Mouse (Mus musculus): Measurements from ENCODE around the gene Zmpste24.

The Zmpste24 gene

DNA sequence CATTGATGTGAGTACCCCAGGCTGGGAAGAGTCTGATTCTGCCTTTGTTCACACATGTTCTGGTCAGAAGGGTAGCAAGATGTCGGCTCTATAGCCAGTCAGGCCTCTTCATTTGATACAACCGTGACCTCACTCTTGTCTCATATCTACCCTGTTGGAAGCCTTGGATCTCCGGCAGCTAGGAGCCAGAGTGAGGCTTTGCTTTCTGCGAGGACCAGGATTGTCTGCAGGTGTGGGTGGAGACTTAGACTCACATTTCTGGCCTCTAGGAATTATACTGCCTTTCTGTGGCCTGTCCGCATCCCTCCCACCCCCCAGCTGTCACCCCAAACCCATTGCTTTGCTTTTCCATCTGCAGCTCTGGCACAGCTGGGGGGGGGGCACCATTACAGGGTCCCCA, 55.6 kb downstream of the Zmpste24 start:
- CTCF ChIA-PET = interaction anchor here (0.6 to 3.7 kb wide), 11 partner anchors 11 to 1939 kb away, joined by 3 to 29 read pairs (median 5); partner anchors contain the start of genes Rlf (in 1 of the 4) and Smap2 (in 1 of the 4)

GRCm38 (mm10) chr4:121040897-121041671, 57.0 kb downstream of the Zmpste24 start:
- ChIA-PET POLR2A (interaction anchor here in 2 of 4 experiments (1.0 to 3.0 kb wide), 9 partner anchors 8 to 107 kb away, joined by 3 to 17 read pairs (median 9); partner anchors contain the start of genes Smap2 (in 2 of the 2), Zfp69 (in 1 of the 2) and Zmpste24 (in 1 of the 2)), CTCF (interaction anchor here (0.6 to 3.7 kb wide), 12 partner anchors 8 to 1961 kb away, joined by 3 to 29 read pairs (median 4); partner anchors contain the start of gene Smap2 (in 1 of the 4))

More for the DNA sequence above, 55.6 kb downstream of the Zmpste24 start:
- POLR2A ChIA-PET = interaction anchor here (0.6 to 3.1 kb wide), 30 partner anchors 10 to 653 kb away, joined by 3 to 20 read pairs (median 4); partner anchors contain the start of genes Smap2 (in 3 of the 4), Cited4 (in 1 of the 4), Exo5 (in 1 of the 4) and Zfp69 (in 1 of the 4)

- CTCF ChIA-PET = interaction anchor here in 3 of 4 experiments (0.6 to 2.4 kb wide), 10 partner anchors 8 to 321 kb away, joined by 3 to 16 read pairs (median 4); partner anchors contain the start of gene Smap2 (in 1 of the 3)
- POLR2A ChIA-PET = interaction anchor here in 2 of 4 experiments (1.3 to 1.7 kb wide), 3 partner anchors 11 to 24 kb away, joined by 3 to 5 read pairs (median 5); partner anchors contain the start of gene Smap2 (in 1 of the 2)
These were observed 57.7 kb downstream of the Zmpste24 start for GRCm38 (mm10) chr4:121040323-121040722.

DNA sequence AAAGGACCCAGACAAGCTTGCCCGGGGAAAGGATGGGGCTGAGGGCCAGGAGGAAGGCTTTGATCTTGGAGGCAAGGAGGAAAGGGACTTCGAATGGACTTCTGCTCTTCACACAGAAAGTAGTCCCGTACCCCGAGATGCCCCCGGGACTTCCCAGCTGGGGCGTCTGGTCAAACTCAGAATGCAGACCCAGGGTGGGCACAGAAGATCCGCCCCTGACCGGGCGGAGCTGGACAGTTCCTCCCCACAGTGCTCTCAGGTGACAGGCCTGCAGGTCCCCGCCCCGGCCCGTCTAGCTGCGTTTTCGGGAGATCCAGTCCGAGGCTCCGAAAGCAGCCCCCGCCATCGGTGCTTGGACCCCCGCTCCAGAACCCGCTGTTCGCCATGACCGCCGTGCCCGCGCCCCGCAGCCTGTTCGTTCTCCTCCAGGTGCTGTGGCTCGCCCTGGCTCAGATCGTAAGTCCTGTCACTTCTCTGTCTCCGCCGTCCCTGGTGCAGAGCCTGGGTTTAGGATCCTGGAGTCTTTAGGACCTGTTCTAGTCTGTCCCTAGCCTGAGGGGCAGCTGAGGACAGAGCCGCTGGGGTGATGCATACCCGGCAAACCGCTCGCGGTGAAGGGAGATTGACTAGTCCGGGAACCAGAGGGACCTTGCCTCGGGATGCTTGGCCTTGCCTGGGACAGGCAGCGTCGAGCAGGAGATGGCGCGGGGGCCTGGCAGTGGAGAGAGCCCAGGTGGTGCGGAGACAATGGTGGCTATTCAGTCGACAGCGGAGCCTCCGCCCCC, 58.5 kb downstream of the Zmpste24 start, which contains the start of gene Col9a2:
Col9a2 (plus strand) TSS at position 55 of the 785 bp plus-strand sequence.
- POLR2A ChIA-PET = interaction anchor here in 3 of 4 experiments (1.0 to 1.6 kb wide), 3 partner anchors 10 to 23 kb away, joined by 3 to 5 read pairs (median 4); partner anchors contain the start of gene Smap2 (in 1 of the 3)
- CTCF ChIA-PET = interaction anchor here in 3 of 4 experiments (0.5 to 2.4 kb wide), 11 partner anchors 9 to 1230 kb away, joined by 3 to 16 read pairs (median 4); partner anchors contain the start of gene Smap2 (in 1 of the 3)

GRCm38 (mm10) chr4:121033006-121033405, 65.0 kb downstream of the Zmpste24 start:
- ChIA-PET CTCF (interaction anchor here (0.6 to 1.2 kb wide), 8 partner anchors 8 to 780 kb away, joined by 3 to 6 read pairs (median 4); partner anchors contain the start of genes Rlf (in 1 of the 4) and Zfp69 (in 1 of the 4)), POLR2A (interaction anchor here in 3 of 4 experiments (0.6 to 2.6 kb wide), 6 partner anchors 10 to 368 kb away, joined by 3 to 14 read pairs (median 6); partner anchors contain the start of gene Exo5 (in 1 of the 3))

- POLR2A ChIA-PET = interaction anchor here in 1 of 4 experiments (0.9 to 2.6 kb wide), 2 partner anchors 10 to 101 kb away, joined by 3 to 9 read pairs; no protein-coding TSS in a partner anchor
- CTCF ChIA-PET = interaction anchor here in 3 of 4 experiments (0.5 to 1.0 kb wide), 3 partner anchors 13 to 80 kb away, joined by 3 read pairs; partner anchors contain the start of gene Zfp69 (in 1 of the 3)
These were observed 66.6 kb downstream of the Zmpste24 start for GRCm38 (mm10) chr4:121031440-121031839.

DNA sequence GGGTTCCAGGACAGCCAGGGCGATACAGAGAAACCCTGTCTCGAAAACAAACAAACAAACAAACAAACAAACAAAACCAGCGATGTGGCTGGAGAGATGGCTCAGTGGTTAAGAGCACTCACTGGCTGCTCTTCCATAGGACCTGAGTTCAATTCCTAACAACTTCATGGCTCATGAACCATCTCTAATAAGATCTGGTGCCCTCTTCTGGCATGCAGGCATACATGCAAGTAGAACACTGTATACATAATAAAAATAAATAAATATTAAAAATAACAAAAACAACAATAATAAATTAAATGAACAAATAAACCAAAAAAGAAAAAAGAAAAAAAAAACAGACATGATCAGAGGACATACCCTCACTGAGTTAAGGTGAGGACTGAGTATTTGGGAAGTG, 68.4 kb downstream of the Zmpste24 start:
- ChIA-PET POLR2A (interaction anchor here in 1 of 4 experiments (1.0 to 1.6 kb wide), 3 partner anchors 10 to 13 kb away, joined by 3 to 6 read pairs (median 5); partner anchors contain the start of gene Col9a2), CTCF (interaction anchor here in 2 of 4 experiments (1.6 to 2.1 kb wide), 3 partner anchors 13 to 198 kb away, joined by 7 to 29 read pairs (median 18); partner anchors contain the start of gene Smap2 (in 1 of the 2))

DNA sequence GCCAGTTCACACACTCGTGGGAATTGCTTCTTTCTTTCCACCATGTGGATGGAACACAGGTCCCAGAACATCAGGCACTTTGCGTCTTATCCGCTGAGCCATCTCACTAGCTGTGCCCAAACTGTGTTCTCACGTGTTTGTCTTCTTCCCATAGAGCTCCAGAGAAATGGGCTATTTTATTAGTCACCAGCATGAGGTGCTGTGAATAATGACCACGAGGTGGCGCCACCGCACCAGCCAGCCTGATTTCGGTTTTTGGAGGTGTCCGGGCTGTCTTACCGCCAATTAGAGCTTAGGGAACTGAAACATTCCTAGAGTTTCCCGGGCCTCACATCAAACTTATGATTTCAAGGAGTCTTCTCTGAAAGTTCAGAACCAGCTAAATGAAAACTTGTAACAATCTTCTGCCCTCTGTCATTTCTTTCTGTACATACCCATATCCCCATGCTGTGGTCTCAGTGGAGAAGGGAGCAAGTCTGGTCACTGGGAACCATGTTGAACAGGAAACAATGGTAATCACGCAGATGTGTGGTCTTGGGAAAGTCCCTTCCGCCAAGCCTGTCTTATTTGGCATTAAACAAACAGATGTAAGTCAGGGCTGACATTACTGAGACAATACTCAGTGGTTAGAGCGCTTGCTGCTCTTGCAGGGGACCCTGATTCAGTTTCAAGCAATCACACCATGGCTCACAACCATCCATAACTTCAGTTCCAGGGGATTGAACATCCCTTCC, 69.2 kb downstream of the Zmpste24 start:
- ChIA-PET POLR2A (interaction anchor here in 3 of 4 experiments (0.6 to 3.0 kb wide), 17 partner anchors 9 to 460 kb away, joined by 3 to 23 read pairs (median 3); partner anchors contain the start of genes Exo5 (in 2 of the 3), Smap2 (in 2 of the 3), Col9a2 (in 1 of the 3) and Zmpste24 (in 1 of the 3)), CTCF (interaction anchor here (0.5 to 2.1 kb wide), 51 partner anchors 9 to 1753 kb away, joined by 3 to 29 read pairs (median 5); partner anchors contain the start of genes Smap2 (in 4 of the 4), Col9a2 (in 3 of the 4), Ctps (in 1 of the 4) and Exo5 (in 1 of the 4))

GRCm38 (mm10) chr4:121028146-121028545, 69.9 kb downstream of the Zmpste24 start:
- POLR2A ChIA-PET = interaction anchor here in 3 of 4 experiments (0.6 to 3.0 kb wide), 14 partner anchors 8 to 459 kb away, joined by 3 to 23 read pairs (median 4); partner anchors contain the start of genes Exo5 (in 2 of the 3), Smap2 (in 2 of the 3) and Zmpste24 (in 1 of the 3)
- CTCF ChIA-PET = interaction anchor here (0.5 to 2.1 kb wide), 47 partner anchors 8 to 798 kb away, joined by 3 to 29 read pairs (median 5); partner anchors contain the start of genes Smap2 (in 4 of the 4), Col9a2 (in 2 of the 4), Ctps (in 1 of the 4) and Exo5 (in 1 of the 4)

- POLR2A ChIA-PET = interaction anchor here in 2 of 4 experiments (0.6 to 1.5 kb wide), 3 partner anchors 10 to 96 kb away, joined by 3 to 4 read pairs (median 3); no protein-coding TSS in a partner anchor
- CTCF ChIA-PET = interaction anchor here in 2 of 4 experiments (0.9 to 1.2 kb wide), 2 partner anchors 9 to 202 kb away, joined by 3 to 4 read pairs; partner anchors contain the start of gene Smap2 (in 1 of the 2)
These were observed 72.4 kb downstream of the Zmpste24 start for GRCm38 (mm10) chr4:121025681-121026080.

DNA sequence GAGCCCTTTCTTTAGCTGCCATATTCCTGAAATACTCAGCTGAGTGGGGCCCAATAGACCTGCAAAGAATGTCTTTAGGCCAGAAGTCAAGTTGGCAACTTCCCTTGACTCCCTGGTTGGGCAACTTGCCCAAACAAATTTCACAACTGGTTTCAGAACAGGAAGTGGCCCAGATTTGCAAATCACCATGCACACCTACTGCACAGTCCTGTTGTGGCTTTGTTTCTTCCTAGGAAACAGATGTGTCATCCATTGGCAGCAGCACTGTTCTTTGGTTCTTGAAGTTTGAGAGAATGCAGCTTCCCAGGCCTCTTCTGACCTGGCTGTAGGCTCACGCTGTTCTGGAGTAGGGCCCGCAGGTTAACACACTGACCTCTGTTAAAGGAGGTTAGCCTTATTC, 74.1 kb downstream of the Zmpste24 start:
- POLR2A ChIA-PET = interaction anchor here in 1 of 4 experiments (0.6 to 0.9 kb wide), 3 partner anchors 10 to 372 kb away, joined by 3 to 4 read pairs (median 3); no protein-coding TSS in a partner anchor
- CTCF ChIA-PET = interaction anchor here in 1 of 4 experiments (0.7 to 0.9 kb wide), 2 partner anchors 173 to 331 kb away, joined by 3 read pairs; no protein-coding TSS in a partner anchor

DNA sequence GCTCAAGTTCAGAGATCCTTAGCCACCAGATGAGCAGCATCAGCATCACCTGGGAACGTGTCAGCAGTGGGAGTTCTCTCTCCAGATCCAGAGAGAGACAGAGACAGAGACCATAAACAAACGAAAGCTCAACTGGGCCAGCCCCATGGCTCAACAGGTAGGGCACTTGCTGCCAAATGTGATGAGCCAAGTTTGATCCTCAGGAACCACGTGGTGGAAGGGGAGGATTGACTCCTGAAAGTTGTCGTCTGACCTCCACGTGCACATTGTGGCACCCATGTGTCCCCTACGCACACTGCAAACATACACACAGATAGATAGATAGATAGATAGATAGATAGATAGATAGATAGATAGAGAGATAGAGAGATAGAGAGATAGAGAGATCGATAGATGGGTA, 74.6 kb downstream of the Zmpste24 start:
- CTCF ChIA-PET = no interaction called here
- POLR2A ChIA-PET = interaction anchor here in 1 of 4 experiments (0.9 kb wide), 1 partner anchor 19 kb away, joined by 4 read pairs; no protein-coding TSS in a partner anchor

GRCm38 (mm10) chr4:121021911-121022310, 76.1 kb downstream of the Zmpste24 start:
- CTCF ChIA-PET = interaction anchor here in 2 of 4 experiments (0.7 kb wide), 2 partner anchors 34 to 220 kb away, joined by 7 to 9 read pairs; no protein-coding TSS in a partner anchor
- POLR2A ChIA-PET = interaction anchor here in 2 of 4 experiments (0.6 to 2.1 kb wide), 8 partner anchors 10 to 217 kb away, joined by 3 to 9 read pairs (median 4); partner anchors contain the start of genes Col9a2 (in 1 of the 2) and Exo5 (in 1 of the 2)

GRCm38 (mm10) chr4:121020040-121020790, 77.8 kb downstream of the Zmpste24 start:
- ChIA-PET POLR2A (interaction anchor here in 1 of 4 experiments (1.4 to 1.6 kb wide), 2 partner anchors 9 to 10 kb away, joined by 4 to 6 read pairs; no protein-coding TSS in a partner anchor), CTCF (interaction anchor here in 3 of 4 experiments (0.6 to 2.2 kb wide), 3 partner anchors 8 to 399 kb away, joined by 4 to 12 read pairs (median 10); no protein-coding TSS in a partner anchor)

DNA sequence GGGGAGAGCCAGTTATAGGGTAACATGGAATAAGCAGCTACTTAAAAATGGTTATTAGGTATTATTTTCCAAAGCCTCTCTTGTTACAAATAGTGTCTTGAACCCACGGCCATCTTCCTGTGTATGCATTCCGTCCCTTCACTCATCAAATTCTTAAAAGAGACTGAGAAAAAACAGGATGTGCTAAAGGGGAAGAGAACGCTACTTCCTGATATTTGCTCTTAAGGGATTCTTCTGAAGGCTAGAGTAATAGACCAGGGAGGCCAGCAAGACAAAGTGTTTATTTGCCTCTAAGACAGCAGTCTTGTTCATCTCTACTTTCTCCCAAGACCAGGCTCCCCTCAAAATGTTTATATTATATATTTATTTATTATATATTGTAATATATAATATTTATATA, 79.8 kb downstream of the Zmpste24 start:
- CTCF ChIA-PET = interaction anchor here in 3 of 4 experiments (0.6 to 3.0 kb wide), 3 partner anchors 10 to 14 kb away, joined by 3 to 26 read pairs (median 17); no protein-coding TSS in a partner anchor

More for the DNA sequence above, 79.8 kb downstream of the Zmpste24 start:
- POLR2A ChIA-PET = interaction anchor here in 2 of 4 experiments (0.7 to 3.8 kb wide), 7 partner anchors 9 to 194 kb away, joined by 3 to 23 read pairs (median 4); partner anchors contain the start of genes Zfp69 (in 2 of the 2) and Exo5 (in 1 of the 2)
